12 mouse cellular contexts compared by ENCODE assay signal in the genomic region with DNA sequence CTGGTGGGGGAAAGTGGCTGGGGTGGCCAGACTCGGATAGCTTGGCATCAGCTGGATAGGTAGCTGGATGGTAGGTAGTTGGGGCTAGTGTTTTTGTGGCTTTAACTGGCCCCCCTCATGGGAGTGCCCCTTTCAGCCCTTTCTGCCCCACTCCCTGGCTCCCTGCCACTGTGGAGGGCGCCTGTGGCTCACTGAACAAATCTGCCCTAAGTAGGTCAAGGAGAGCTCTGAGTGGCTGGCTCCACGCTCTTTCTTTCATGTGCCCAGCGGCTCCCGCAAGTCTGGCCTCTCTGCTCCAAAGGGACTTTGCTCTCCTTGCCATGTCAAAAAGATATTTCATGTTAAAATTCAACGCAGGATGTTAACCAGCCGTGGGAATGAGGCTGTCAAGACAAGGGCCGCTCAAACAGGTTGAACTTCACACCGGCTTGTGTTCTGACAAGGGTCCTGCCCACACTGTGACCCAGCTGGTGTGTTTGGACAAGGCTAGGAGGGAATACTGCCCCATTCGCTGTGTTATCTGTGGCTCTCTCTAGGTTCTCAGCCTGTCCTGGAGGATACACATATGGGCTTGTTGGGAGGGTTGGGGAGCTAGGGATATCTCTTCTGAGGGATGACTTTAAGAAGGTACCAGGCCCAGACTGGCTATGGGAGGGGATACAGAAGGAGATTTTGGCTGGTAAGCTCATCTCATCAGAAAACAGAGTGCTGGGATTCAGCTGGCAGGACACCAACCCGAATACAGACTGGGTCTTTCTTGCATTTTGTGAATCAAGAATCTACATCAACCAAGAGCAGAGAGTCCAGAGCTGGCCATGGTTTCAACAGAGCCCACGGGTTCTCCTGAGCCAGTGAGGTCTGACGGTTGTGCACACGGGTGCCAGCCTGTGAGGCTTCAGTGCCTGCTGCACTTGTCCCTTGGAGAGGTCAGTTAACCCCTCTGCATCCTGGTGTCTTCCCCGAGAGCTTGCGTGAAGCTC. TPM values are rescaled to one million over a fixed set of nuclear protein-coding genes. Genes with fewer than 3 reads are reported as not detected.
DNase-seq lines count a peak whose midpoint lies in the region; ATAC-seq and TF ChIP-seq lines count a peak whose summit lies in the region.
"Had no signal": no experiment of that assay in that cellular context is flagged by ENCODE, and none has a peak within 500 bp of the region (broad histone marks: within the 10 kb centered on the region; RNA-seq: fewer than 3 reads in every experiment).

No protein-coding gene starts in this region.

- TF ChIP-seq EP300 in lung, postnatal 0 days (IDR thresholded peaks at IDR 0.05): no peak

- no peak for TF ChIP-seq CTCF in lung, postnatal 0 days (IDR thresholded peaks at IDR 0.05)

- 0 out of 2 replicates have a peak overlapping the region, but pooled peaks have one; percentile 46 for H3K27ac ChIP-seq in forebrain, embryonic 12.5 days
- no peak overlapping the region for H3K27ac ChIP-seq in forebrain, embryonic 14.5 days (ENCODE audit: low read depth, low read length)
- no peak overlapping the region for H3K27ac ChIP-seq in lung, postnatal 0 days (ENCODE audit: low read length)
- H3K27ac ChIP-seq: limb, embryonic 10.5 days had no signal

- H3K36me3 ChIP-seq in forebrain, embryonic 12.5 days (replicated peaks): no peaks in the 10 kb centered on the region
- H3K36me3 ChIP-seq in forebrain, embryonic 14.5 days (ENCODE audit: control insufficient read depth, insufficient read depth, low read length): no peaks in the 10 kb centered on the region
- no peaks in the 10 kb centered on the region for H3K36me3 ChIP-seq in lung, postnatal 0 days (ENCODE audit: insufficient read depth, low read length)
- H3K36me3 ChIP-seq: limb, embryonic 10.5 days had no signal

- no peak overlapping the region for H3K9ac ChIP-seq in forebrain, embryonic 12.5 days
- no peak overlapping the region for H3K9ac ChIP-seq in forebrain, embryonic 14.5 days (ENCODE audit: low read length)
- H3K9ac ChIP-seq in lung, postnatal 0 days (replicated peaks; ENCODE audit: low read depth): no peak overlapping the region

- no peak for DNase-seq in forebrain, embryonic 14.5 days (ENCODE audit: low spot score)
- peak; percentile 61 for DNase-seq in lung, postnatal 0 days (ENCODE audit: low spot score)
- no peak for DNase-seq in lung, postnatal 25 days (ENCODE audit: low spot score)
- peak; percentile 83 for DNase-seq in cerebellum, postnatal 10 days
- DNase-seq in kidney, postnatal 4 days: peak; percentile 60 to 77
- DNase-seq in left cerebral cortex, postnatal 14 days (ENCODE audit: low spot score in 2 of 2): no peak
- no peak for DNase-seq in embryo, embryonic 10 days (ENCODE audit: low spot score)
- DNase-seq: heart, postnatal 36 days had no signal

- 0 out of 2 replicates have a peak, but pooled peaks cover 4% of the 10 kb centered on the region for H3K27me3 ChIP-seq in forebrain, embryonic 12.5 days
- H3K27me3 ChIP-seq in forebrain, embryonic 14.5 days (replicated peaks; ENCODE audit: control insufficient read depth, insufficient read depth, low read length): no peaks in the 10 kb centered on the region
- H3K27me3 ChIP-seq in lung, postnatal 0 days (replicated peaks; ENCODE audit: insufficient read depth, low read length): no peaks in the 10 kb centered on the region

- intact Hi-C loops in left cerebral cortex, postnatal 14 days (cut with DNase I): no loop called here

- H3K4me2 ChIP-seq in forebrain, embryonic 12.5 days: no peak overlapping the region
- H3K4me2 ChIP-seq in forebrain, embryonic 14.5 days (ENCODE audit: low read length): no peak overlapping the region
- no peak overlapping the region for H3K4me2 ChIP-seq in lung, postnatal 0 days (replicated peaks; ENCODE audit: low read depth, low read length)

- ATAC-seq in forebrain, embryonic 12.5 days (ENCODE audit: low FRiP score): no peak
- no peak for ATAC-seq in forebrain, embryonic 14.5 days
- peak; percentile 78 for ATAC-seq in lung, postnatal 0 days
- ATAC-seq: Patski had no signal

- peaks cover 8% of the 10 kb centered on the region for H3K4me1 ChIP-seq in forebrain, embryonic 12.5 days
- H3K4me1 ChIP-seq in forebrain, embryonic 14.5 days (ENCODE audit: control insufficient read depth, insufficient read depth, low read length): peaks cover 6% of the 10 kb centered on the region; the same call in 1 of the 2 replicates
- H3K4me1 ChIP-seq in lung, postnatal 0 days (ENCODE audit: insufficient read depth, low read depth, low read length): peaks cover 4% of the 10 kb centered on the region; the same call in 1 of the 2 replicates

- H3K4me3 ChIP-seq in forebrain, embryonic 12.5 days (replicated peaks): no peak overlapping the region
- H3K4me3 ChIP-seq in forebrain, embryonic 14.5 days (ENCODE audit: low read depth, low read length): no peak overlapping the region
- no peak overlapping the region for H3K4me3 ChIP-seq in lung, postnatal 0 days (ENCODE audit: low read depth, low read length)
- H3K4me3 ChIP-seq: limb, embryonic 10.5 days had no signal

- 72% methylated on average over 16 of the region's 16 CpGs for WGBS in forebrain, embryonic 12.5 days
- WGBS in forebrain, embryonic 14.5 days: 65% methylated on average over 16 of the region's 16 CpGs
- WGBS in lung, postnatal 0 days: 51% methylated on average over 16 of the region's 16 CpGs

- H3K9me3 ChIP-seq in forebrain, embryonic 12.5 days: no peaks in the 10 kb centered on the region
- H3K9me3 ChIP-seq in forebrain, embryonic 14.5 days (replicated peaks; ENCODE audit: control insufficient read depth, low read length): no peaks in the 10 kb centered on the region
- H3K9me3 ChIP-seq in lung, postnatal 0 days (ENCODE audit: low read length): no peaks in the 10 kb centered on the region
- H3K9me3 ChIP-seq: limb, embryonic 10.5 days had no signal

RNA-seq across cellular contexts. Expression of a gene that starts 5.9 kb away (rescaled TPM):
- not detected in 2 replicates for polyA plus RNA-seq in forebrain, embryonic 12.5 days (2016; fragmentation: Nextera tagmentation; extraction: Ambion mirVana)
- polyA plus RNA-seq in forebrain, embryonic 14.5 days (2014; fragmentation: Nextera tagmentation; extraction: Ambion mirVana): not detected in 2 replicates
- 0.20 TPM in 1 of 2 replicates, not detected in the other for polyA plus RNA-seq in lung, postnatal 0 days (2015; fragmentation: Nextera tagmentation; extraction: Ambion mirVana)
- total RNA-seq in left cerebral cortex, postnatal 14 days (2021): under 1 TPM; 0.20 to 0.44 TPM
- total RNA-seq: heart, postnatal 36 days; megakaryocyte-erythroid progenitor cell, adult 5-6 weeks had no signal
- polyA plus RNA-seq: limb, embryonic 10.5 days; Patski had no signal

Comparison
In these comparisons a context has a peak if more than half of its experiments do, and no peak if none do; other contexts are left out.
1. DNase-seq: peak in lung, postnatal 0 days (single experiment), cerebellum, postnatal 10 days (2 of 2) and kidney, postnatal 4 days (2 of 2); none in forebrain, embryonic 14.5 days (single experiment), lung, postnatal 25 days (single experiment), left cerebral cortex, postnatal 14 days (0 of 2) and embryo, embryonic 10 days (single experiment).